Mouse (Mus musculus): ENCODE results near the gene Sytl1.

GRCm38 (mm10) chr4:133257798-133258408 is 5.0 kb downstream of the Sytl1 start:
- no peak for TF ChIP-seq CTCF (conservative IDR thresholded peaks at IDR 0.05; ENCODE audit: low read length)
- TF ChIP-seq POU5F1 (IDR thresholded peaks at IDR 0.05; ENCODE audit: borderline replicate concordance, low read length): no peak
- TF ChIP-seq NANOG (IDR thresholded peaks at IDR 0.05; ENCODE audit: borderline replicate concordance, low read length): no peak
